Mouse (Mus musculus): Measurements from ENCODE around the gene Stard3. TPM values are rescaled to one million over a fixed set of nuclear protein-coding genes. Genes with fewer than 3 reads are reported as not detected.

Gene Stard3
- polyA plus RNA-seq, 1 experiment, result 271 TPM

DNA sequence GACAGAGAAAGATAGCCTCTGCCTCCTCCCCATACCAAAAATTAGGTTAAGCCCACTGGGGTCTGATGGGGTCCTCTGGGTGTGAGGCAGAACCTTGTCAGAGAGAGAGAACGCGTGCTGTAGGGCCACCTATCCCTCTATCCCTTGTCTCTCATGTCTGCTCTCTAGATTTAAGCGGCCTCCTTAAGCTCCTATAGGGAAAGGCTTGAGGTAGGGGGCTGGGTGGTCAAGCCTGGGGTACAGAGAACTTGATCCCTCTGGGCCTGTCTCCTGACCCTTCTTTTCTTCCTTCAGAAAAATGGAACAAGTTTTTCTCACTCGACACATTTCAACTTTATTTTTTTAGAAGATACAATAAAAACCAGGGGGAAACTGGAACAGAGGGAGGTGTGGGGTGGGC lies 25.3 kb upstream of the Stard3 start:
- TF ChIP-seq CTCF (IDR thresholded peaks at IDR 0.05; ENCODE audit: borderline replicate concordance, control insufficient read depth, extremely low read depth, insufficient read depth, low read length, poor library complexity) (no peak), POLR2A (IDR thresholded peaks at IDR 0.05; ENCODE audit: control insufficient read depth, extremely low read depth, insufficient read depth, low read length, poor library complexity) (no peak)
- Histone ChIP-seq H3K36me3 (ENCODE audit: control insufficient read depth, insufficient read depth, low read length) (no peaks in the 10 kb centered on the region), H3K4me3 (ENCODE audit: control insufficient read depth, insufficient read depth, low read length) (no peak overlapping the region), H3K27ac (ENCODE audit: control insufficient read depth, insufficient read depth, low read length) (no peak overlapping the region), H3K4me1 (replicated peaks; ENCODE audit: control insufficient read depth, insufficient read depth, low read length) (peaks cover 8% of the 10 kb centered on the region), H3K27me3 (ENCODE audit: control insufficient read depth, insufficient read depth, low read length) (peaks cover 60% of the 10 kb centered on the region)
- DNase-seq, result no peak
- 84% methylated on average over 4 of the region's 4 CpGs for WGBS

DNA sequence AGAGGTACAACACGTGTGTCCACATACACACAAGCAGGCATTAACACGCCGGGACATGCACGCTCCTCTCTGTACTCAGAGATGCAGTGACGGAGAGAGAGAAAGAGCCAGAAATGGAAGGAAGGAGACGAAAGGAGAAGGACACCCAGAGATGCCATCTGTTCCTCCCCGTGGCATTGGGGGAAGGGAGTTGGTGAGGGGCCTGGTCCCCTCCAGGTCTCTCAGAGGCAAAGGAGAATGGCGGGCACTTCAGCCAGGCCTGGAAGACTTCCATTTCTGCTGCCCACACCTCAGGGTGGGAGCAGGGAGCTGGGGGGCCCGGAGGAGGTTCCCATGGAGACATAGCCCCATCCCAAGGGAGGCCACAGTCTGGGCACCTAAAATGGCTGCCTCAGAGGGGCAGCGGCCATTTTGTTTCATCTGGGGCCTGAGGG lies 24.9 kb upstream of the Stard3 start:
- Histone ChIP-seq H3K4me1 (replicated peaks; ENCODE audit: control insufficient read depth, insufficient read depth, low read length) (peaks cover 8% of the 10 kb centered on the region), H3K36me3 (ENCODE audit: control insufficient read depth, insufficient read depth, low read length) (no peaks in the 10 kb centered on the region), H3K27ac (ENCODE audit: control insufficient read depth, insufficient read depth, low read length) (no peak overlapping the region), H3K4me3 (ENCODE audit: control insufficient read depth, insufficient read depth, low read length) (no peak overlapping the region), H3K27me3 (ENCODE audit: control insufficient read depth, insufficient read depth, low read length) (peaks cover 57% of the 10 kb centered on the region)
- TF ChIP-seq CTCF (IDR thresholded peaks at IDR 0.05; ENCODE audit: borderline replicate concordance, control insufficient read depth, extremely low read depth, insufficient read depth, low read length, poor library complexity), result no peak
- TF ChIP-seq POLR2A (IDR thresholded peaks at IDR 0.05; ENCODE audit: control insufficient read depth, extremely low read depth, insufficient read depth, low read length, poor library complexity), result no peak
- WGBS, result 82% methylated on average over 10 of the region's 10 CpGs
- DNase-seq, result no peak

DNA sequence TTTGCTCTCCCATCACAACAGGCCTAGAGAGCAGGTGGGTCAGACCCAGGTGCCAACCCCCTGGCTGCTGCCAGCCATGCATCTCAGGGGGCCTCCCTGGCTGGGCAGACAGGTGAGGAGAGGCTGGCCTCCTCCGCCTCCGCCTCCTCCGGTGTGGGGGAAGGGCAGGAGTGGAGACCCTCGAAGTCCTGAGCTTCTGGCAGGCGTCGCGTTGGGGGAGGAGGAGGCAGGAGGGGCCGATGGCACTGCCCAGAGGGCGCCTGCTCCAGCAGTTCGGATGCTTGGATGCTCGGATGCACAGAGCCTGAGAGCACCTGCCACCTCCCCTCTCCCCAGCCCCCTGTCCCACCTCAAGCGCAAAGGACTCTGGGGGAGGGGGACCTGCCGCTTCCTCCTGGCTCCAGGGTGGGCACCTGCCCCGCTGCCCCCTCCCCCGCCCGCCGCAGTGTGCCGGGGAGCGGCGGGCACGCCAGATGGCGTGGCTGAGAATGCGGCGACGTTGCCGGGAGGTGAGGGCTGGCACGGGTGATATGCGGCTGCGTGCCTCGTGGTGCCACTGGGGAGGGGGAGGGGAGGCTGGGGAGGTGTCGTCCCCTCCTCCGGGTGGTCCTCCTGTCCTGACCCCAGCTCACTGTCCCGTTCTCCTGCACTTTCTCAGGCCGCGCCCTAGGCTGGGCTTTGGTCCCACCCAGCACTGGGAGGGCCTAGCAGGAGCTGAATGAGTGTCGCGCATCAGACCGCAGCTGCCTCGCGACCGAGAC lies 24.0 kb upstream of the Stard3 start:
- TF ChIP-seq POLR2A (IDR thresholded peaks at IDR 0.05; ENCODE audit: control insufficient read depth, extremely low read depth, insufficient read depth, low read length, poor library complexity), result no peak
- TF ChIP-seq CTCF (IDR thresholded peaks at IDR 0.05; ENCODE audit: borderline replicate concordance, control insufficient read depth, extremely low read depth, insufficient read depth, low read length, poor library complexity), result no peak
- WGBS, result 7% methylated on average over 40 of the region's 41 CpGs
- Histone ChIP-seq H3K4me3 (ENCODE audit: control insufficient read depth, insufficient read depth, low read length) (no peak overlapping the region), H3K36me3 (ENCODE audit: control insufficient read depth, insufficient read depth, low read length) (no peaks in the 10 kb centered on the region), H3K27ac (ENCODE audit: control insufficient read depth, insufficient read depth, low read length) (no peak overlapping the region), H3K27me3 (ENCODE audit: control insufficient read depth, insufficient read depth, low read length) (peaks cover 52% of the 10 kb centered on the region), H3K4me1 (replicated peaks; ENCODE audit: control insufficient read depth, insufficient read depth, low read length) (peaks cover 8% of the 10 kb centered on the region)
- no peak for DNase-seq

- H3K4me3 ChIP-seq (ENCODE audit: control insufficient read depth, insufficient read depth, low read length), result no peak overlapping the region
- TF ChIP-seq POLR2A (IDR thresholded peaks at IDR 0.05; ENCODE audit: control insufficient read depth, extremely low read depth, insufficient read depth, low read length, poor library complexity) (no peak), CTCF (IDR thresholded peaks at IDR 0.05; ENCODE audit: borderline replicate concordance, control insufficient read depth, extremely low read depth, insufficient read depth, low read length, poor library complexity) (no peak)
- peaks cover 54% of the 10 kb centered on the region for H3K27me3 ChIP-seq (ENCODE audit: control insufficient read depth, insufficient read depth, low read length)
- H3K4me1 ChIP-seq (replicated peaks; ENCODE audit: control insufficient read depth, insufficient read depth, low read length), result peaks cover 8% of the 10 kb centered on the region
- no peak for DNase-seq
- whole genome bisulfite sequencing, result 17% methylated on average over 9 of the region's 9 CpGs
- no peaks in the 10 kb centered on the region for H3K36me3 ChIP-seq (ENCODE audit: control insufficient read depth, insufficient read depth, low read length)
- H3K27ac ChIP-seq (ENCODE audit: control insufficient read depth, insufficient read depth, low read length), result no peak overlapping the region
Measured at GRCm38 (mm10) chr11:98335250-98335649, 22.9 kb upstream of the Stard3 start.

DNA sequence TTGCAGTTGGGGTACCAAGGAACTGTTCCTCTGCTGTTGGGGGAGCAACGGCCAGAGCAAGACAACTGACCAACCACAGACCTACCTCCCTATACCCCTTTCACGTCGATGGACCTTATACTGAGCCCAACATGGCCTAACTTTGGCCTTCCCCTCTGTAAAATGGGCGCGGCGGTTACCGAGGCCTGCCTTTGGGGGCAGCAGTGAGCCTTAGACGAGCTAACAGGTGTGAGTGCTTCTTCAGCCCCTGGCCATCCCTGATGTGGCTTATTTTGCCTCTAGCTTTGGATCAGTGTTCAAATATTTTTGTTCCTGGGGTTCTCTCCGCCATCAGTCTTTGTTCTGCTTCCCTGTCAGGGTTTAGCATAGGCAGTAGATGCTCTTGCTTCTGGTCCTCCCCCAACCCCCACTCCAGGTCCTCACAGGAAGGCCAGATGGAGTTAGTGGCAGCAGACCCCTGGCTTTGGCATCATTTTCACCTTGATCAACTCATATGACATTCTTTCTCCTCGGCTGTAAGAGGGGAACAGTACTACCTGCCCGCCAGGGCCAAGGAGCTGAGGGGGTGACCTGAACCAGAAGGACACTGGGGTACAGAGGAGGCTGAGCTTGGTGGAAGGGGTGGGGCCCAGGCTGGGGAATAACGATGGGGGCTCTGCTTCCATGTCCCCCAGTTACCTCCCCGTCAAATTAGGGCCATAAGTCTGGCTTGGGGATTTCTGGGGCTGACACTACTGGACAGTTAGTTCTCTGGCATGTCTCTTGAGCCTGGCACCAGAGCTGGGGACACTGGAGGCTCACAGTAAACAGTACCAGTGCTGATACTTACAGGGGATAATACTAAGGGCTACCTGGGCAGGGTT lies 21.7 kb upstream of the Stard3 start:
- 29% methylated on average over 13 of the region's 13 CpGs for WGBS
- Histone ChIP-seq H3K4me3 (ENCODE audit: control insufficient read depth, insufficient read depth, low read length) (no peak overlapping the region), H3K27me3 (ENCODE audit: control insufficient read depth, insufficient read depth, low read length) (peaks cover 48% of the 10 kb centered on the region), H3K27ac (ENCODE audit: control insufficient read depth, insufficient read depth, low read length) (no peak overlapping the region), H3K36me3 (ENCODE audit: control insufficient read depth, insufficient read depth, low read length) (no peaks in the 10 kb centered on the region), H3K4me1 (replicated peaks; ENCODE audit: control insufficient read depth, insufficient read depth, low read length) (peaks cover 8% of the 10 kb centered on the region)
- TF ChIP-seq CTCF (IDR thresholded peaks at IDR 0.05; ENCODE audit: borderline replicate concordance, control insufficient read depth, extremely low read depth, insufficient read depth, low read length, poor library complexity) (peak; percentile 38; the same call in 1 of the 2 replicates), POLR2A (IDR thresholded peaks at IDR 0.05; ENCODE audit: control insufficient read depth, extremely low read depth, insufficient read depth, low read length, poor library complexity) (no peak)
- DNase-seq, result no peak

DNA sequence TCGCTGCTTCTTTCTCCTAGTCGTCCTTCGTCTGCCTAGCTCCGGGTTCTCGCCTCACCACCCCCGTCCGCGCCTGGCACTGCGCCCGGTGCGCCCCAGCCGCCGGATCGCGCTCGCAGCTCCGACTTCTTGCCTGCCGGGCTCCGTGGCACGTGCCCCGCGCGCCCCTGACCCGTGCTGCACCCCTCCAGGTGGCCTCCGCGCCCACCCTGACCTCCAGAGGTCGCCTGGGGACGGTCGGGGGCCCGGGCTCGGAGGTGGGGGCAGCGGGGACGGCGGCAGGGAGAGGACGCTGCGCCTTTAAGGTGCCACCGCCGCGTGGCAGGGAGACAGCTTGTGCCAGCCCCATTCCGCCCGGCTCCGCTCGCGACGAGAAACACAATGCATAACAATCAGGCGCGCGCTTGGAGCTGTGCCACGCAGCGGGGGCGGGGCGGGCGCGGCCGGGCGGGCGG lies 19.6 kb upstream of the Stard3 start:
- no peaks in the 10 kb centered on the region for H3K36me3 ChIP-seq (ENCODE audit: control insufficient read depth, insufficient read depth, low read length)
- TF ChIP-seq POLR2A (IDR thresholded peaks at IDR 0.05; ENCODE audit: control insufficient read depth, extremely low read depth, insufficient read depth, low read length, poor library complexity) (no peak), CTCF (IDR thresholded peaks at IDR 0.05; ENCODE audit: borderline replicate concordance, control insufficient read depth, extremely low read depth, insufficient read depth, low read length, poor library complexity) (no peak)
- no peak overlapping the region for H3K4me3 ChIP-seq (ENCODE audit: control insufficient read depth, insufficient read depth, low read length)
- peaks cover 40% of the 10 kb centered on the region for H3K27me3 ChIP-seq (ENCODE audit: control insufficient read depth, insufficient read depth, low read length)
- WGBS, result 3% methylated on average over 43 of the region's 57 CpGs
- no peak overlapping the region for H3K27ac ChIP-seq (ENCODE audit: control insufficient read depth, insufficient read depth, low read length)
- DNase-seq, result no peak
- H3K4me1 ChIP-seq (replicated peaks; ENCODE audit: control insufficient read depth, insufficient read depth, low read length), result peaks cover 11% of the 10 kb centered on the region

All from thymus, adult 2 months (tissue).